Comparison of ENCODE assay signal across 18 mouse cellular contexts in genomic region chr8:96159899-96160298, GRCm38 (mm10).
DNase-seq lines count a peak whose midpoint lies in the region; ATAC-seq and TF ChIP-seq lines count a peak whose summit lies in the region.
"Had no signal": no experiment of that assay in that cellular context is flagged by ENCODE, and none has a peak within 500 bp of the region (broad histone marks: within the 10 kb centered on the region; RNA-seq: fewer than 3 reads in every experiment).

No protein-coding gene starts in this region.

- intact Hi-C loops in left cerebral cortex, postnatal 36 days (cut with DNase I): loop anchor here (10.0 kb wide), 2 partner anchors 175 to 1185 kb away; no protein-coding TSS in a partner anchor

- 47% methylated on average over 6 of the region's 6 CpGs for WGBS in forebrain, embryonic 14.5 days
- WGBS in forebrain, embryonic 11.5 days: 79% methylated on average over 6 of the region's 6 CpGs
- WGBS in kidney, postnatal 0 days: 26% methylated on average over 6 of the region's 6 CpGs
- 26% methylated on average over 6 of the region's 6 CpGs for WGBS in forebrain, postnatal 0 days

- H3K9ac ChIP-seq in forebrain, embryonic 14.5 days (ENCODE audit: low read length): no peak overlapping the region
- H3K9ac ChIP-seq in forebrain, embryonic 11.5 days (ENCODE audit: low read length): no peak overlapping the region
- H3K9ac ChIP-seq in kidney, postnatal 0 days (ENCODE audit: low read depth, low read length): no peak overlapping the region
- H3K9ac ChIP-seq in forebrain, postnatal 0 days: no peak overlapping the region
- H3K9ac ChIP-seq: liver, embryonic 13.5 days had no signal

- ATAC-seq in forebrain, embryonic 14.5 days: peak; percentile 74; the same call in 1 of the 2 replicates
- ATAC-seq in forebrain, embryonic 11.5 days (replicated peaks; ENCODE audit: low FRiP score): no peak
- ATAC-seq in kidney, postnatal 0 days (replicated peaks; ENCODE audit: low FRiP score, low read depth): no peak
- peak; percentile 92 for ATAC-seq in forebrain, postnatal 0 days
- ATAC-seq: hindbrain, postnatal 0 days; lung, postnatal 0 days had no signal

- H3K4me2 ChIP-seq in forebrain, embryonic 14.5 days (ENCODE audit: low read length): no peak overlapping the region
- H3K4me2 ChIP-seq in forebrain, embryonic 11.5 days (ENCODE audit: low read depth, low read length, severe bottlenecking): no peak overlapping the region
- H3K4me2 ChIP-seq in kidney, postnatal 0 days (ENCODE audit: low read length): no peak overlapping the region
- 0 out of 2 replicates have a peak overlapping the region, but pooled peaks have one; percentile 2 for H3K4me2 ChIP-seq in forebrain, postnatal 0 days (ENCODE audit: low read depth)
- H3K4me2 ChIP-seq: heart, embryonic 11.5 days; liver, embryonic 13.5 days had no signal

- H3K27me3 ChIP-seq in forebrain, embryonic 14.5 days (replicated peaks; ENCODE audit: control insufficient read depth, insufficient read depth, low read length): no peaks in the 10 kb centered on the region
- H3K27me3 ChIP-seq in forebrain, embryonic 11.5 days (ENCODE audit: control insufficient read depth, insufficient read depth, low read length): no peaks in the 10 kb centered on the region
- H3K27me3 ChIP-seq in kidney, postnatal 0 days (ENCODE audit: insufficient read depth, low read length): no peaks in the 10 kb centered on the region
- no peaks in the 10 kb centered on the region for H3K27me3 ChIP-seq in forebrain, postnatal 0 days (ENCODE audit: insufficient read depth, low read length)
- H3K27me3 ChIP-seq: liver, embryonic 13.5 days had no signal

- TF ChIP-seq CTCF in kidney, postnatal 0 days (IDR thresholded peaks at IDR 0.05; ENCODE audit: low read depth): no peak
- no peak for TF ChIP-seq CTCF in forebrain, postnatal 0 days (IDR thresholded peaks at IDR 0.05; ENCODE audit: low read depth)

- H3K9me3 ChIP-seq in forebrain, embryonic 14.5 days (replicated peaks; ENCODE audit: control insufficient read depth, low read length): no peaks in the 10 kb centered on the region
- no peaks in the 10 kb centered on the region for H3K9me3 ChIP-seq in forebrain, embryonic 11.5 days (ENCODE audit: control insufficient read depth, low read length)
- H3K9me3 ChIP-seq in kidney, postnatal 0 days (replicated peaks; ENCODE audit: low read length): no peaks in the 10 kb centered on the region
- H3K9me3 ChIP-seq in forebrain, postnatal 0 days (ENCODE audit: low read length): no peaks in the 10 kb centered on the region

- peak; percentile 73 for DNase-seq in forebrain, embryonic 14.5 days (ENCODE audit: low spot score)
- DNase-seq in forebrain, embryonic 11.5 days (ENCODE audit: low spot score): no peak
- peak; percentile 53 for DNase-seq in kidney, postnatal 0 days (ENCODE audit: low spot score)
- DNase-seq in kidney, postnatal 10 days: no peak
- peak; percentile 1 for DNase-seq in MEL-GATA-1-ER (ENCODE audit: extremely low read depth, low read depth)
- DNase-seq in forebrain, postnatal 0 days: peak; percentile 63
- DNase-seq in left cerebral cortex, postnatal 36 days (ENCODE audit: low spot score in 2 of 2): no peak
- DNase-seq in urinary bladder, adult 18-20 months (ENCODE audit: low spot score in 2 of 2): no peak
- DNase-seq: cerebellum, adult 11 months; cerebellum, postnatal 25 days; gastrocnemius, postnatal 36 days; kidney, adult 2 months; liver, embryonic 13.5 days; thymus, postnatal 25 days had no signal

- no peak overlapping the region for H3K4me3 ChIP-seq in forebrain, embryonic 14.5 days (ENCODE audit: low read depth, low read length)
- H3K4me3 ChIP-seq in forebrain, embryonic 11.5 days (ENCODE audit: low read depth, low read length): no peak overlapping the region
- H3K4me3 ChIP-seq in kidney, postnatal 0 days (replicated peaks; ENCODE audit: low read depth, low read length): no peak overlapping the region
- no peak overlapping the region for H3K4me3 ChIP-seq in forebrain, postnatal 0 days (ENCODE audit: low read depth, low read length)
- H3K4me3 ChIP-seq: liver, embryonic 13.5 days had no signal

- H3K27ac ChIP-seq in forebrain, embryonic 14.5 days (ENCODE audit: low read depth, low read length): no peak overlapping the region
- no peak overlapping the region for H3K27ac ChIP-seq in forebrain, embryonic 11.5 days (ENCODE audit: low read depth, low read length)
- H3K27ac ChIP-seq in kidney, postnatal 0 days: no peak overlapping the region
- H3K27ac ChIP-seq in forebrain, postnatal 0 days (ENCODE audit: low read depth, low read length): peak overlapping the region; percentile 16; the same call in 1 of the 2 replicates
- H3K27ac ChIP-seq: hindbrain, postnatal 0 days; liver, embryonic 13.5 days; stomach, postnatal 0 days had no signal

- no peaks in the 10 kb centered on the region for H3K4me1 ChIP-seq in forebrain, embryonic 14.5 days (ENCODE audit: control insufficient read depth, insufficient read depth, low read length)
- no peaks in the 10 kb centered on the region for H3K4me1 ChIP-seq in forebrain, embryonic 11.5 days (replicated peaks; ENCODE audit: control insufficient read depth, insufficient read depth, low read length)
- H3K4me1 ChIP-seq in kidney, postnatal 0 days (replicated peaks; ENCODE audit: insufficient read depth, low read length): no peaks in the 10 kb centered on the region
- no peaks in the 10 kb centered on the region for H3K4me1 ChIP-seq in forebrain, postnatal 0 days (ENCODE audit: insufficient read depth)
- H3K4me1 ChIP-seq: liver, embryonic 13.5 days had no signal

- no peaks in the 10 kb centered on the region for H3K36me3 ChIP-seq in forebrain, embryonic 14.5 days (ENCODE audit: control insufficient read depth, insufficient read depth, low read length)
- H3K36me3 ChIP-seq in forebrain, embryonic 11.5 days (ENCODE audit: control insufficient read depth, insufficient read depth, low read length): no peaks in the 10 kb centered on the region
- no peaks in the 10 kb centered on the region for H3K36me3 ChIP-seq in kidney, postnatal 0 days (ENCODE audit: insufficient read depth, low read length)
- no peaks in the 10 kb centered on the region for H3K36me3 ChIP-seq in forebrain, postnatal 0 days (ENCODE audit: insufficient read depth)
- H3K36me3 ChIP-seq: liver, embryonic 13.5 days had no signal

Comparison
In these comparisons a context has a peak if more than half of its experiments do, and no peak if none do; other contexts are left out.
1. ATAC-seq: peak in forebrain, embryonic 14.5 days (single experiment) and forebrain, postnatal 0 days (single experiment); none in forebrain, embryonic 11.5 days (single experiment) and kidney, postnatal 0 days (single experiment).
2. DNase-seq: peak in forebrain, embryonic 14.5 days (single experiment), kidney, postnatal 0 days (single experiment), MEL-GATA-1-ER (single experiment) and forebrain, postnatal 0 days (single experiment); none in forebrain, embryonic 11.5 days (single experiment), kidney, postnatal 10 days (single experiment), left cerebral cortex, postnatal 36 days (0 of 2) and urinary bladder, adult 18-20 months (0 of 2).